Mouse (Mus musculus) kidney, adult 2 months (tissue): ENCODE results near the gene Lrrc58. TPM values are rescaled to one million over a fixed set of nuclear protein-coding genes. Genes with fewer than 3 reads are reported as not detected.

Experiments used
- DNase-seq: peaks from one replicate; pipeline ENCODE4 v3.0.0; 2021
- H3K27ac ChIP-seq: fragments of 200-500 bp; 2 replicates; pipeline ENCODE4 v1.5.1; 2012; ENCODE audit warnings: low read depth, low read length, control low read depth, inconsistent platforms; ENCODE audit not compliant: insufficient read depth
- H3K27me3 ChIP-seq: fragments of 200-500 bp; replicated peaks from 2 replicates; pipeline ENCODE4 v1.6.1; 2012; ENCODE audit warnings: mild to moderate bottlenecking, moderate library complexity, low read length, inconsistent platforms; ENCODE audit not compliant: control insufficient read depth, insufficient read depth
- H3K36me3 ChIP-seq: fragments of 200-500 bp; 2 replicates; pipeline ENCODE4 v1.6.1; 2012; ENCODE audit warnings: mild to moderate bottlenecking, moderate library complexity, low read length, inconsistent platforms; ENCODE audit not compliant: control insufficient read depth, insufficient read depth
- H3K4me1 ChIP-seq: fragments of 200-500 bp; 2 replicates; pipeline ENCODE4 v1.6.1; 2011; ENCODE audit warnings: low read length; ENCODE audit not compliant: control insufficient read depth, insufficient read depth
- H3K4me3 ChIP-seq: fragments of 200-500 bp; 2 replicates; pipeline ENCODE4 v1.5.1; 2011; ENCODE audit warnings: mild to moderate bottlenecking, low read depth, low read length, control low read depth; ENCODE audit not compliant: insufficient read depth
- CTCF ChIP-seq: fragments of 200-500 bp; conservative IDR thresholded peaks from 2 replicates; pipeline ENCODE4 v1.5.1; 2011; ENCODE audit warnings: low read depth, mild to moderate bottlenecking, control low read depth, low read length, moderate library complexity, mixed read lengths; ENCODE audit not compliant: insufficient read depth, insufficient read length
- POLR2A ChIP-seq: fragments of 200-500 bp; IDR thresholded peaks from one replicate; pipeline ENCODE4 v1.6.1; 2011; ENCODE audit warnings: low read depth, low read length, control low read depth
- WGBS: fragments of 180-500 bp; shearing (Covaris S2); methylation state at CpG from one replicate; pipeline ENCODE4 v1.1.7; 2018; 5-methylcytosine and 5-hydroxymethylcytosine counted together
- polyA plus RNA-seq: library from polyadenylated mRNA; depleted of rRNA; stranded (reverse); fragments of >200 nt; gene quantifications from 2 replicates; pipeline ENCODE4 v1.2.3, GENCODE M21; 2012

The Lrrc58 gene
- polyA plus RNA-seq, 1 experiment, result 25.9 TPM

- Histone ChIP-seq H3K4me3 (peak overlapping the region; percentile 97), H3K4me1 (peaks cover 17% of the 10 kb centered on the region; the same call in 1 of the 2 replicates), H3K27me3 (no peaks in the 10 kb centered on the region), H3K36me3 (no peaks in the 10 kb centered on the region; the same call in 1 of the 2 replicates), H3K27ac (peak overlapping the region; percentile 99)
- DNase-seq, result peak; percentile 84
- TF ChIP-seq POLR2A (no peak), CTCF (no peak)
- WGBS, result under 1% methylated on average over 87 of the region's 87 CpGs
These were observed 599 bp downstream of the Lrrc58 start for GRCm38 (mm10) chr16:37868506-37869469.

DNA sequence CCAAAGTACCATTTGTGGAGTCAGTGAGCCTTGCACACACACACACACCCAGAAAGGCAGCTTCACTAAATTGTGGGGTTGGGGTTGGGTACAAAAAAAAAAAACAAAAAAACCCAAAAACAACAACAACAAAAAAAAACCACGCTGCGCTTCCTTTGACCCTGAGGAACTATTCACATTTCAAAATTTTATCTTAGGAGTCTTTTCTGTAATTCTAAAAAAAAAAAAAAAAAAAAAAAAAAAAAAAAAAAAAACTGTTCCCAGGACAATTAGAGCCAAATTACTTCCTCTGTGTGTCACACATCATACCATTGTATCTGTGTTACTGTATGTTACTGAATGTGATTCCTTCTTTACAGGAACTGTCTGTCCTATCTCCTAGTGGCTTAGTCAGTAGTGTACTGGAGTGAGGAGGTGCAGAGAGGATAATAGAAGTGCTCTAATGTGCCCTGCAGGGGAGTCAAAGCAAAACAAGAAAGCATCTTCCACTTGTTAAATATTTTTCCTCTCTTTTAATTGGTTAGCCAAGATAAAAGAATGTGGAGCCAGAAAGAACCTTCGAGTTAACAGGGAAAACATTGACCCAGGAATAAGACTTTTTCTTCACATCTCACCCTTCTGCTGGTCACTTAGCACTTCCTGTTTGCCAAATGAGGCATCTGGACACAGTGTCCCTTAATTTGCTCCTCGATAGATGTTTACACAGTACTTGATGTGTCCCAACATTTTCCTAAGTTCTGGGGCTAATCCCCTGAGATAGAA, 1.5 kb downstream of the Lrrc58 start:
- peak; percentile 44 for DNase-seq
- Histone ChIP-seq H3K36me3 (no peaks in the 10 kb centered on the region; the same call in 1 of the 2 replicates), H3K27ac (peak overlapping the region; percentile 89), H3K27me3 (no peaks in the 10 kb centered on the region), H3K4me3 (peak overlapping the region; percentile 97), H3K4me1 (peaks cover 17% of the 10 kb centered on the region; the same call in 1 of the 2 replicates)
- TF ChIP-seq CTCF, result no peak
- TF ChIP-seq POLR2A, result no peak
- WGBS, result 8% methylated on average over 4 of the region's 4 CpGs

DNA sequence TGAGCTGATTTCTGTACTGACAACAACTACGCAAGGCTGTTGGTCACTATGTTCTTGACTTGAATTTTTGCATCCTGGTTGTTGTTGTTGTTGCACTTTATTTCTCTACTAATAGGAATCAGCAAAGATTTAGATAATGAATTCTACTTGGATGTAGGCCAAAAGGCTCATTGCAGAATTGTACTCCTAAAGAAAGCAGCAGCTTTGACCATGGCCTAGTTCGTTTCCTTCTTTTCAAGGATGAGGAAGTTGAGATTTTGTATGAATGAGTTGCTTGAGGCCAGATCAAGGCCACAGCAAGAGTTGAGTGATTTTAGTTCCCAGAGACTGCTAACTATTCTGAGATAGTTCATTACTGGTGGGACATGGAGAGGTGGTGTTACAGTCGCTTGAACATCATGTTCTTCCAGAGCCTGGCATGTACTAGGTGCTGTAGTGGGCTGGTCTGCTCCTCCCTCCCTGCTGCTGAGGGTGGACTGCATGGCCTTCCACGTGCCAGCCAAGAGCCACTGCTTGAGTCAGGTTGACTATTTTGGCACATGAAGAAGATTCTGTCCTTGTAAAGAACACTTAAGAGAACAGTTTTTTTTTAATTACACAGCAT, 3.0 kb downstream of the Lrrc58 start:
- H3K27ac ChIP-seq, result peak overlapping the region; percentile 82
- H3K4me1 ChIP-seq, result peaks cover 19% of the 10 kb centered on the region; the same call in 1 of the 2 replicates
- no peak overlapping the region for H3K4me3 ChIP-seq
- 24% methylated on average over 4 of the region's 4 CpGs for WGBS
- TF ChIP-seq CTCF (no peak), POLR2A (no peak)
- peak; percentile 81 for DNase-seq
- no peaks in the 10 kb centered on the region; the same call in 1 of the 2 replicates for H3K36me3 ChIP-seq
- no peaks in the 10 kb centered on the region for H3K27me3 ChIP-seq

- Histone ChIP-seq H3K36me3 (no peaks in the 10 kb centered on the region; the same call in none of the 2 replicates), H3K27ac (no peak overlapping the region), H3K4me3 (no peak overlapping the region), H3K27me3 (no peaks in the 10 kb centered on the region), H3K4me1 (peaks cover 20% of the 10 kb centered on the region; the same call in 1 of the 2 replicates)
- 61% methylated on average over 4 of the region's 4 CpGs for WGBS
- no peak for DNase-seq
- no peak for TF ChIP-seq POLR2A
- no peak for TF ChIP-seq CTCF
These were observed 6.5 kb downstream of the Lrrc58 start for GRCm38 (mm10) chr16:37874501-37875235.

- WGBS, result 95% methylated on average over 3 of the region's 3 CpGs
These were observed 9.2 kb downstream of the Lrrc58 start for GRCm38 (mm10) chr16:37877406-37877805.

DNA sequence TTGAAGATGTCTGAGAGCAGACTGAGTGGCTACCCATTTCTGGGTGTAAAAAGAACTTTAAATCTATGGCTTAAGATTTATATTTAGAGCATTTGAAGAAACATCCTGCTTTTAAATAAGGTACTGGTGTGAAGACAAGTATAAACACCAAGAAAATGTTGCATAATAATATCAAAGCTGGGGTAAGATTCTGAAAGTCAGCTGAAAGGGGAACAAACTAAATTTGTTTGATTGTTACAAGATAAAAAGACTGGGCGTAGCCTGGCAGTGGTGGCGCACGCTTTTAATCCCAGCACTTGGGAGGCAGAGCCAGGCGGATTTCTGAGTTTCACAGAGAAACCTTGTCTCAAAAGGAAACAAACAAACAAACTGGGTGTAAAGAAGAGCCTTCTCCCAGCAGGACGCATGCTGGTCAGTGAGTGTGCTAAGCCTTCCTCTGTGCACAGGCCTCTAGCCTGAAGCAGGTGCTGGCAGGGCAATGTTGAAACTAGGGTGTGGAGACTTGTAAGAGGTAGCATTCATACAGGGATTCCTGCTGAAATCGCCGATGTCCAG, 10.8 kb downstream of the Lrrc58 start:
- H3K27me3 ChIP-seq, result no peaks in the 10 kb centered on the region
- peaks cover 8% of the 10 kb centered on the region; the same call in 1 of the 2 replicates for H3K4me1 ChIP-seq
- peaks cover 8% of the 10 kb centered on the region for H3K36me3 ChIP-seq
- TF ChIP-seq CTCF (no peak), POLR2A (no peak)
- H3K4me3 ChIP-seq, result no peak overlapping the region
- 86% methylated on average over 7 of the region's 7 CpGs for WGBS
- H3K27ac ChIP-seq, result no peak overlapping the region
- no peak for DNase-seq

More at GRCm38 (mm10) chr16:37877406-37877805, 9.2 kb downstream of the Lrrc58 start:
- no peaks in the 10 kb centered on the region for H3K27me3 ChIP-seq
- no peak for TF ChIP-seq CTCF
- TF ChIP-seq POLR2A, result no peak
- DNase-seq, result no peak
- H3K36me3 ChIP-seq, result peaks cover 8% of the 10 kb centered on the region
- H3K4me1 ChIP-seq, result peaks cover 8% of the 10 kb centered on the region; the same call in 1 of the 2 replicates
- no peak overlapping the region for H3K4me3 ChIP-seq
- no peak overlapping the region for H3K27ac ChIP-seq
